33 mouse cellular contexts compared by ENCODE assay signal in the genomic region with DNA sequence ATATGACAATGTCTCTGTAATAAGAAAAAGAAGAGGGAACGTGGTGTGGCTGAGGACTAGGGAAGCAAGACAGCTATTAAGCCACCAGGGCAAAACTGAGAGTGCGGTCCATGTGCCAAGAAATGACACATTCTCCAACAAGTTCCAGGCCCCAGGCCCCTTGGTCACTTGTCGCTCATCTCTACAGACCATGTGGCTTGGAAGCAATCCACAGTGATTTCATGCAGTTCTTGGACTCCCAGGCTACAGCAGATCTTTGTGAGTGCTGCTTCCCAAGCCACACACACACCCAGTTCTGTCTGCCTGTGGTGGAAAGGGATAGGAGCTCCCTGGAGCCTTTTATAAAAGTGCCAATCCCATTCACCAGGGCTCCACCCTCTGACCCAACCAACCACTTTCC. TPM values are rescaled to one million over a fixed set of nuclear protein-coding genes. Genes with fewer than 3 reads are reported as not detected.
DNase-seq lines count a peak whose midpoint lies in the region; ATAC-seq and TF ChIP-seq lines count a peak whose summit lies in the region.
"Had no signal": no experiment of that assay in that cellular context is flagged by ENCODE, and none has a peak within 500 bp of the region (broad histone marks: within the 10 kb centered on the region; RNA-seq: fewer than 3 reads in every experiment).

No protein-coding gene starts in this region.

- peak; percentile 63 for DNase-seq in gastrocnemius, adult 18-20 months (ENCODE audit: low spot score)
- DNase-seq in gastrocnemius, postnatal 10 days, result no peak
- peak; percentile 37 to 39 for DNase-seq in heart, adult 9 months (ENCODE audit: low spot score in 2 of 2)
- no peak for DNase-seq in heart, embryonic 10.5 days (ENCODE audit: low spot score)
- DNase-seq in Patski (ENCODE audit: low read depth, low spot score), result no peak
- peak; percentile 30 to 47 for DNase-seq in heart, postnatal 14 days
- DNase-seq in forebrain, postnatal 0 days, result no peak
- no peak for DNase-seq in frontal cortex, adult 2 months (ENCODE audit: extremely low spot score in 1 of 2, low spot score in 1 of 2)
- DNase-seq: adrenal gland, postnatal 10 days; cerebellum, adult 9-10 months; embryo, embryonic 11 days; kidney, adult 9 months; kidney, postnatal 10 days; layer of hippocampus, adult 9-11 months; lung, postnatal 4 days; right cerebral cortex, adult 18-20 months; right cerebral cortex, postnatal 4 days; thymus, adult 2 months; thymus, postnatal 36 days had no signal

- CTCF ChIA-PET in Patski (lab: Charles Lee), result interaction anchor here (0.6 to 3.7 kb wide), 4 partner anchors 16 to 49 kb away, joined by 3 to 24 read pairs (median 4); a partner anchor contains a TSS

- no peaks in the 10 kb centered on the region for H3K4me1 ChIP-seq in heart, embryonic 10.5 days
- no peaks in the 10 kb centered on the region for H3K4me1 ChIP-seq in forebrain, postnatal 0 days (ENCODE audit: insufficient read depth)
- H3K4me1 ChIP-seq: forebrain, embryonic 10.5 days; midbrain, embryonic 12.5 days; neural tube, embryonic 12.5 days had no signal

- ATAC-seq in Patski, result peak; percentile 19
- ATAC-seq in forebrain, postnatal 0 days, result no peak
- ATAC-seq: activated CD4-positive, CD25-positive, alpha-beta regulatory T cell, adult 4 months; CD4-positive, CD25-positive, alpha-beta regulatory T cell, adult 4 months; forebrain, embryonic 16.5 days; intestine, embryonic 16.5 days had no signal

- no peak overlapping the region for H3K27ac ChIP-seq in heart, embryonic 10.5 days
- no peak overlapping the region for H3K27ac ChIP-seq in forebrain, postnatal 0 days (ENCODE audit: low read depth, low read length)
- H3K27ac ChIP-seq: embryonic facial prominence, embryonic 12.5 days; forebrain, embryonic 10.5 days; hindbrain, embryonic 12.5 days; limb, embryonic 13.5 days; midbrain, embryonic 12.5 days; neural tube, embryonic 12.5 days had no signal

- whole genome bisulfite sequencing in heart, embryonic 10.5 days, result 79% methylated on average over 3 of the region's 3 CpGs
- 82% methylated on average over 3 of the region's 3 CpGs for WGBS in forebrain, postnatal 0 days

- H3K4me3 ChIP-seq in heart, embryonic 10.5 days, result no peak overlapping the region
- no peak overlapping the region for H3K4me3 ChIP-seq in forebrain, postnatal 0 days (ENCODE audit: low read depth, low read length)
- H3K4me3 ChIP-seq: embryonic facial prominence, embryonic 12.5 days; forebrain, embryonic 10.5 days; hindbrain, embryonic 12.5 days; limb, embryonic 13.5 days; megakaryocyte, embryonic 14.5 days; midbrain, embryonic 12.5 days; myocyte; neural tube, embryonic 12.5 days had no signal

- in situ Hi-C loops in Patski (cut with MboI; ENCODE audit: low pct_unique_long_range_greater_than_20kb), result no loop called here

- no peaks in the 10 kb centered on the region for H3K36me3 ChIP-seq in heart, embryonic 10.5 days
- H3K36me3 ChIP-seq in forebrain, postnatal 0 days (ENCODE audit: insufficient read depth), result no peaks in the 10 kb centered on the region
- H3K36me3 ChIP-seq: embryonic facial prominence, embryonic 12.5 days; forebrain, embryonic 10.5 days; hindbrain, embryonic 12.5 days; limb, embryonic 13.5 days; midbrain, embryonic 12.5 days; neural tube, embryonic 12.5 days had no signal

- H3K4me2 ChIP-seq in forebrain, postnatal 0 days (ENCODE audit: low read depth), result no peak overlapping the region
- H3K4me2 ChIP-seq: embryonic facial prominence, embryonic 12.5 days; hindbrain, embryonic 12.5 days; limb, embryonic 13.5 days; liver, embryonic 11.5 days; midbrain, embryonic 12.5 days; neural tube, embryonic 12.5 days had no signal

- H3K27me3 ChIP-seq in heart, embryonic 10.5 days (ENCODE audit: insufficient read depth, poor library complexity, severe bottlenecking), result peaks cover 60% of the 10 kb centered on the region; the same call in 1 of the 2 replicates
- H3K27me3 ChIP-seq in Patski, result no peaks in the 10 kb centered on the region
- no peaks in the 10 kb centered on the region for H3K27me3 ChIP-seq in forebrain, postnatal 0 days (ENCODE audit: insufficient read depth, low read length)
- H3K27me3 ChIP-seq: embryonic facial prominence, embryonic 12.5 days; limb, embryonic 13.5 days; neural tube, embryonic 12.5 days had no signal

- no peak for TF ChIP-seq CTCF in Patski (IDR thresholded peaks at IDR 0.05)
- no peak for TF ChIP-seq CTCF in forebrain, postnatal 0 days (IDR thresholded peaks at IDR 0.05; ENCODE audit: low read depth)

- intact Hi-C loops in heart, postnatal 14 days (cut with DNase I), result no loop called here

- no peak overlapping the region for H3K9ac ChIP-seq in forebrain, postnatal 0 days
- H3K9ac ChIP-seq: embryonic facial prominence, embryonic 12.5 days; hindbrain, embryonic 12.5 days; limb, embryonic 13.5 days; midbrain, embryonic 12.5 days; neural tube, embryonic 12.5 days had no signal

- H3K9me3 ChIP-seq in heart, embryonic 10.5 days, result no peaks in the 10 kb centered on the region
- no peaks in the 10 kb centered on the region for H3K9me3 ChIP-seq in forebrain, postnatal 0 days (ENCODE audit: low read length)
- H3K9me3 ChIP-seq: embryonic facial prominence, embryonic 12.5 days; forebrain, embryonic 10.5 days; hindbrain, embryonic 12.5 days; megakaryocyte, embryonic 14.5 days; midbrain, embryonic 12.5 days; neural tube, embryonic 12.5 days had no signal

- POLR2A ChIA-PET in Patski (lab: Charles Lee), result interaction anchor here (0.7 kb wide), 1 partner anchor 22 kb away, joined by 3 read pairs; no protein-coding TSS in a partner anchor

RNA-seq across cellular contexts. Expression of a gene that starts 17.9 kb away (rescaled TPM):
- total RNA-seq in gastrocnemius, adult 18-20 months (2021), result 1 to 10 TPM; 1.5 to 3.5 TPM
- total RNA-seq in gastrocnemius, postnatal 10 days (2021), result 1 to 10 TPM; 2.0 to 3.5 TPM
- 0.59 and 1.4 TPM in 2 replicates for polyA plus RNA-seq in heart, embryonic 10.5 days (2016; fragmentation: Nextera tagmentation; extraction: Ambion mirVana)
- 22.1 TPM for polyA plus RNA-seq in Patski (2021)
- 1 to 10 TPM; 1.9 to 2.5 TPM for total RNA-seq in heart, postnatal 14 days (2021)
- total RNA-seq in forebrain, postnatal 0 days (2014; rRNA removed), result 10.8 and 19.4 TPM in 2 replicates
- polyA plus RNA-seq in forebrain, postnatal 0 days (2015; fragmentation: Nextera tagmentation; extraction: Ambion mirVana), result 1.2 and 2.1 TPM in 2 replicates
- 45.3 and 50.2 TPM in 2 replicates for polyA plus RNA-seq in frontal cortex, adult 2 months (2012; rRNA removed)
- total RNA-seq: granulocyte monocyte progenitor cell, adult 5-6 weeks had no signal
- polyA plus RNA-seq: activated CD4-positive, CD25-positive, alpha-beta regulatory T cell, adult 4 months; CD4-positive, CD25-positive, alpha-beta regulatory T cell, adult 4 months had no signal

Comparison
In these comparisons a context has a peak if more than half of its experiments do, and no peak if none do; other contexts are left out.
1. DNase-seq: peak in gastrocnemius, adult 18-20 months (single experiment), heart, adult 9 months (2 of 2) and heart, postnatal 14 days (2 of 2); none in gastrocnemius, postnatal 10 days (single experiment), heart, embryonic 10.5 days (single experiment), Patski (single experiment), forebrain, postnatal 0 days (single experiment) and frontal cortex, adult 2 months (0 of 2).